Mouse (Mus musculus) spleen, adult 10 weeks (tissue): Measurements from ENCODE around the gene Tk1. TPM values are rescaled to one million over a fixed set of nuclear protein-coding genes. Genes with fewer than 3 reads are reported as not detected.

Source experiments
- polyA plus RNA-seq: library from polyadenylated mRNA; stranded (reverse); fragments of 350-450 nt; fragmentation: Illumina TruSeq; extraction: RNeasy Lipid Tissue Mini Kit (QIAGEN cat#74804); gene quantifications from one replicate; pipeline ENCODE4 v1.2.3, GENCODE M21; 2015; ENCODE audit warnings: low replicate concordance; ENCODE audit not compliant: insufficient read depth

Gene Tk1
- polyA plus RNA-seq: 27.2 TPM

GRCm38 (mm10) chr11:117825333-117826101, at the start of gene Tk1, which contains the start of gene Afmid:
Gene Tk1 (minus strand): TSS chr11:117826092.
Gene Afmid (plus strand): TSS chr11:117825924.

GRCm38 (mm10) chr11:117872861-117873608, 47.1 kb upstream of the Tk1 start, which contains the start of gene Tha1:
Gene Tha1 (minus strand): TSS chr11:117873481.

GRCm38 (mm10) chr11:117860601-117861000, 34.7 kb upstream of the Tk1 start, which contains the start of gene Tmem235:
Gene Tmem235 (plus strand): TSS chr11:117860752.

GRCm38 (mm10) chr11:117848985-117849671, 23.2 kb upstream of the Tk1 start, which contains the start of gene Birc5:
Gene Birc5 (plus strand): TSS chr11:117849251.

GRCm38 (mm10) chr11:117809407-117810311, 16.2 kb downstream of the Tk1 start, which contains the start of the genes Gm20708 and Syngr2:
Gene Gm20708 (plus strand): TSS chr11:117809668.
Gene Syngr2 (plus strand): TSS chr11:117809668.

GRCm38 (mm10) chr11:117797511-117798159, 28.3 kb downstream of the Tk1 start, which contains the start of gene 6030468B19Rik:
Gene 6030468B19Rik (plus strand): TSS chr11:117797660.

GRCm38 (mm10) chr11:117781993-117782704, 43.7 kb downstream of the Tk1 start, which contains the start of the genes Tmc8 and Tmc6:
Gene Tmc8 (plus strand): TSS chr11:117782076.
Gene Tmc6 (minus strand): TSS chr11:117782198.

Other genes with a start within 250 kb of the Tk1 start
- gene Tnrc6c, start 171.8 kb downstream of the Tk1 start, polyA plus RNA-seq: 26.1 TPM
- 9.9 TPM for gene Tmc8, start 44.0 kb downstream of the Tk1 start, polyA plus RNA-seq
- 66.0 TPM for gene Tmc6, start 43.9 kb downstream of the Tk1 start, polyA plus RNA-seq
- 0.77 TPM for gene 6030468B19Rik, start 28.4 kb downstream of the Tk1 start, polyA plus RNA-seq
- gene Gm20708, start 16.4 kb downstream of the Tk1 start, polyA plus RNA-seq: 9.4 TPM
- gene Syngr2, start 16.4 kb downstream of the Tk1 start, polyA plus RNA-seq: 92.3 TPM
- gene Afmid, start 168 bp downstream of the Tk1 start, polyA plus RNA-seq: 18.5 TPM
- 45.7 TPM for gene Birc5, start 23.2 kb upstream of the Tk1 start, polyA plus RNA-seq
- not detected for gene Tmem235, start 34.7 kb upstream of the Tk1 start, polyA plus RNA-seq
- 3.8 TPM for gene Tha1, start 47.4 kb upstream of the Tk1 start, polyA plus RNA-seq
- gene Socs3, start 144.0 kb upstream of the Tk1 start, polyA plus RNA-seq: 8.3 TPM
- gene Pgs1, start 160.2 kb upstream of the Tk1 start, polyA plus RNA-seq: 21.2 TPM